Mouse (Mus musculus) liver, adult 2 months (tissue): ENCODE results near the gene Hnf4a.

Experiments used
- CTCF ChIP-seq: fragments of 200-500 bp; IDR thresholded peaks from 2 replicates; pipeline ENCODE4 v1.5.1; 2011; ENCODE audit warnings: low read depth, low read length, control low read depth
- POLR2A ChIP-seq: fragments of 200-500 bp; IDR thresholded peaks from 2 replicates; pipeline ENCODE4 v1.6.1; 2011; ENCODE audit warnings: low read length, control low read depth; ENCODE audit not compliant: insufficient read depth; ENCODE audit errors: extremely low read depth

DNA sequence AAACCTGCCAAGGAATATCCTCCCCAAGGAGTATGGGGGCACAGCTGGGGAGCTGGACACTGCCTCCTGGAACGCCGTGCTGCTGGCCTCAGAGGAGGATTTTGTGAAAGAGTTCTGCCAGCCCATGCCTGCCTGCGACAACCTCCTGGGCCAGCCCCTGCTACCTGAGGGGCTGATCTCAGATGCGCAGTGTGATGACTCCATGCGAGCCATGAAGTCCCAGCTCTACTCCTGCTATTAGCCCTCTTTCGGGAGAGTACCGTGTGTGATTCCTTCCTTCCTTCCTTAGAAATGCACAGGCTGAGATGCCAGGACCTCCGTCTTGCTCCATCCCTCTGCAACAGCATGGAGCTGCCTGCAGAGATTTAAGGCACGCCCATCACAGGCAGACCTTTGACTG is 108.8 kb downstream of the Hnf4a start:
- no peak for TF ChIP-seq CTCF
- TF ChIP-seq POLR2A: no peak
